Mouse (Mus musculus) liver, adult 2 months (tissue): ENCODE results near the gene Scml4.

Experiments
- CTCF ChIP-seq: fragments of 200-500 bp; IDR thresholded peaks from 2 replicates; pipeline ENCODE4 v1.5.1; 2011; ENCODE audit warnings: low read depth, low read length, control low read depth
- POLR2A ChIP-seq: fragments of 200-500 bp; IDR thresholded peaks from 2 replicates; pipeline ENCODE4 v1.6.1; 2011; ENCODE audit warnings: low read length, control low read depth; ENCODE audit not compliant: insufficient read depth; ENCODE audit errors: extremely low read depth

- TF ChIP-seq POLR2A (no peak), CTCF (no peak)
Measured at GRCm38 (mm10) chr10:42945316-42945715, 85.1 kb downstream of the Scml4 start.
